Mouse (Mus musculus): Measurements from ENCODE around the gene Mctp1. TPM values are rescaled to one million over a fixed set of nuclear protein-coding genes. Genes with fewer than 3 reads are reported as not detected.
"Not testable (repeated sequence)": the region's sequence is repeated elsewhere in the genome, so short reads cannot be mapped to it uniquely, and the experiment has no call there.

Mctp1 gene
- polyA plus RNA-seq, 1 experiment from 2014 or later, result 0.63 TPM

DNA sequence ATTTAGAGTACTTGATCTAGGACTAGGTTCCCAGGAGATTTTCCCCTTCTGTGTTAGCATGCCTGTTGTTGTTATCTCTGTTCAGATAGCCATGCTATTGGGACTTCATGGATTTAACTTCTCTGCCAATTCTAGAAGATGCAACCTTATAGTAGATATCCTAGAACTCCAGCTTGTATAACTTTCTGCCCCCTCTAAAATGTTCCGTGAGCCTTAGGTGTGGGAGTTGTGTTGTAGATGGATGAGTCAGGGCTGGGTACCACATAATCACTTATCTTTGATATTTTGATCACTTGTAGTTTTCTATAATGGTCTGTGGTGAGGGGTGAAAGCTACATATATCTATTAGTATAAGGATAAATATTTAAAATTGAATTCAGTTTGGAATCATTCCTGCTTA is 54.4 kb downstream of the Mctp1 start:
- H3K4me3 ChIP-seq (ENCODE audit: low read length), result no peak overlapping the region
- WGBS, result 78% methylated on average over 1 of the region's 1 CpGs
- H3K9ac ChIP-seq (ENCODE audit: low read length), result no peak overlapping the region
- H3K4me2 ChIP-seq (ENCODE audit: low read depth, low read length), result no peak overlapping the region
- H3K27me3 ChIP-seq (ENCODE audit: control insufficient read depth, insufficient read depth, low read depth, low read length), result no peaks in the 10 kb centered on the region
- no peaks in the 10 kb centered on the region for H3K4me1 ChIP-seq (replicated peaks; ENCODE audit: control insufficient read depth, insufficient read depth, low read length)
- H3K9me3 ChIP-seq (ENCODE audit: control insufficient read depth, low read length), result no peaks in the 10 kb centered on the region
- no peak overlapping the region for H3K27ac ChIP-seq (ENCODE audit: low read length)
- H3K36me3 ChIP-seq (ENCODE audit: control insufficient read depth, insufficient read depth, low read length), result no peaks in the 10 kb centered on the region
- no peak for ATAC-seq (ENCODE audit: low read depth)

DNA sequence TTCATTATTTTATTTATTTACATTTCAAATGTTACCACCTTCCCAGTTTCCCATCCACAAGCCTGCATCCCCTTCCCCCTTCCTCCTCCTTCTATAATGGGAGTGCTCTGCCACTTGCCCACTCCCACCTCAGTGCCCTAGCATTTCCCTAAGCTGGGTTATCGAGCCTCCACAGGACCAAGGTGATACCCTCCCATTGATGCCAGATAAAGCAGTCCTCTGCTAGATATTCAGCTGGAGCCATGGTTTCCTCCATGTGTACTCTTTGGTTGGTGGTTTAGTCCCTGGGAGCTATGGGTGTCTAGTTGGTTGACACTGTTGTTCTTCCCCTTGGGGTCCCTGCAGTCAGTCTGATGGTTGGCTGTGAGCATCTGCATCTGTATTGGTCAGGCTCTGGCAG is 61.7 kb downstream of the Mctp1 start:
- Histone ChIP-seq H3K9ac (ENCODE audit: low read length) (no peak overlapping the region), H3K27me3 (ENCODE audit: control insufficient read depth, insufficient read depth, low read depth, low read length) (no peaks in the 10 kb centered on the region), H3K4me1 (replicated peaks; ENCODE audit: control insufficient read depth, insufficient read depth, low read length) (no peaks in the 10 kb centered on the region), H3K36me3 (ENCODE audit: control insufficient read depth, insufficient read depth, low read length) (no peaks in the 10 kb centered on the region), H3K4me3 (ENCODE audit: low read length) (no peak overlapping the region), H3K4me2 (ENCODE audit: low read depth, low read length) (no peak overlapping the region), H3K9me3 (ENCODE audit: control insufficient read depth, low read length) (no peaks in the 10 kb centered on the region), H3K27ac (ENCODE audit: low read length) (no peak overlapping the region)
- no peak for ATAC-seq (ENCODE audit: low read depth)
- WGBS, result 48% methylated on average over 1 of the region's 1 CpGs

DNA sequence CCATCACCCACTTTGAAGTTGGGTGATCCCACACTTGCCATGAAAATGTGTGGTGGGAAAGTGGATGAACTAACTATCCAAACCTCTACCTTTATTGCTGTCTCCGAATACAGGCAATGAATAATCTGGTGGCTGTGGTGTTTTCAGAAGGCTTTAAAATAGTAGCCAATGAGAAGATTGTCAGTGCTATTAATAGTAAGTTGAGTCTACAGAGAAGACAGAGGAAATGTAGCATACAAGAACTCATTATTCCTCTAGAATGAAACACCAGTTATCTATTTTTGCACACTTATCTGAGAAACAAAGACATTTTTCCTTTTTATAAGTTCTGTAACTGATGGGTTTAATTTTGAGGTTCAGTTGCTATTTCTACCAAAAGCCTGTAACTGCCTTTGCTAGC is 63.2 kb downstream of the Mctp1 start:
- Histone ChIP-seq H3K4me1 (replicated peaks; ENCODE audit: control insufficient read depth, insufficient read depth, low read length) (no peaks in the 10 kb centered on the region), H3K9me3 (ENCODE audit: control insufficient read depth, low read length) (no peaks in the 10 kb centered on the region)
- 70% methylated on average over 1 of the region's 1 CpGs for WGBS

DNA sequence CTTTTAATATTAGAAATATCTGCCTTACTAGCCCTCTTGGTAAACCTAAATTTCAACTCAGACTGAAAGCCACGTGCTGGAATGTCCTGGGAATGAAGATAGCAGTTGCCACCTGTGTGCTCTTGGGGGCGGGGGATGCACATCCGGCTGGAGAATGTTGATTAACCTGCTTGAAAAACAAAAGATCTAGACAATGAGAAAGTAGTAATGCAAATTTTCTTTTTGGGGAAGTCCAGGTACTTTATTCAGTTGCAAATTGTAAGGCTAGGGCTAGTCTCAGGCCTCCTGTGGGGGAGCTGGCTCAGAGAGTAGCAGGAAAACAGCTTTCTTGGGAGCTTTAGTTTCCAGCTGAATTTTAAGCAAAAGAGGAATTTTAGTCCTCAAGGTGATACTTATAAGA is 67.2 kb downstream of the Mctp1 start:
- H3K9me3 ChIP-seq (ENCODE audit: control insufficient read depth, low read length); H3K4me2 ChIP-seq (ENCODE audit: low read depth, low read length); ATAC-seq (ENCODE audit: low read depth); H3K4me1 ChIP-seq (replicated peaks; ENCODE audit: control insufficient read depth, insufficient read depth, low read length); H3K9ac ChIP-seq (ENCODE audit: low read length); H3K36me3 ChIP-seq (ENCODE audit: control insufficient read depth, insufficient read depth, low read length); H3K4me3 ChIP-seq (ENCODE audit: low read length); H3K27ac ChIP-seq (ENCODE audit: low read length); H3K27me3 ChIP-seq (ENCODE audit: control insufficient read depth, insufficient read depth, low read depth, low read length): not testable (repeated sequence)
- WGBS, result 61% methylated on average over 3 of the region's 3 CpGs

More for the DNA sequence above, 63.2 kb downstream of the Mctp1 start:
- no peak overlapping the region for H3K9ac ChIP-seq (ENCODE audit: low read length)
- no peak for ATAC-seq (ENCODE audit: low read depth)
- no peak overlapping the region for H3K27ac ChIP-seq (ENCODE audit: low read length)
- H3K4me2 ChIP-seq (ENCODE audit: low read depth, low read length), result no peak overlapping the region
- no peaks in the 10 kb centered on the region for H3K36me3 ChIP-seq (ENCODE audit: control insufficient read depth, insufficient read depth, low read length)
- H3K27me3 ChIP-seq (ENCODE audit: control insufficient read depth, insufficient read depth, low read depth, low read length), result no peaks in the 10 kb centered on the region
- H3K4me3 ChIP-seq (ENCODE audit: low read length), result no peak overlapping the region

DNA sequence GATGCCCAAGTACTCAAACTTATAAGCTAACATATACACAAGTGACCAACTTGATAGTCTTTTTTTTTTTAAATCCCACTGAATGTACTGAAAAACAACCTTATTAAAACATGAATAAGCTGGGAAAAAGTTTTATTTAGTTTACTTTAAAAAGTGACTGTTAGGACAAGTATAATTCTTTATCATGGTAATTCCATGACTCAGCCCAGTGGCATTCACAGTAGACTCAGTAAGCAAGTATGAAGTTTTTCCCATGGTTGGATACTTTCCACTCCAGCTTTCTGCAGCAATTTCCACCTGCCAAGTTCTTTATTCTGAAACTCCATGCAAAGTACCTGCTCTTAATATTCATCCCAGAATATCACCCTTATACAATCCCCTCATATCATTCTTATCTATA is 97.3 kb downstream of the Mctp1 start:
- Histone ChIP-seq H3K9me3 (ENCODE audit: control insufficient read depth, low read length) (no peaks in the 10 kb centered on the region), H3K4me2 (ENCODE audit: low read depth, low read length) (no peak overlapping the region), H3K4me1 (replicated peaks; ENCODE audit: control insufficient read depth, insufficient read depth, low read length) (no peaks in the 10 kb centered on the region), H3K27ac (ENCODE audit: low read length) (no peak overlapping the region), H3K9ac (ENCODE audit: low read length) (no peak overlapping the region), H3K27me3 (ENCODE audit: control insufficient read depth, insufficient read depth, low read depth, low read length) (no peaks in the 10 kb centered on the region), H3K4me3 (ENCODE audit: low read length) (no peak overlapping the region), H3K36me3 (ENCODE audit: control insufficient read depth, insufficient read depth, low read length) (no peaks in the 10 kb centered on the region)
- ATAC-seq (ENCODE audit: low read depth), result no peak

DNA sequence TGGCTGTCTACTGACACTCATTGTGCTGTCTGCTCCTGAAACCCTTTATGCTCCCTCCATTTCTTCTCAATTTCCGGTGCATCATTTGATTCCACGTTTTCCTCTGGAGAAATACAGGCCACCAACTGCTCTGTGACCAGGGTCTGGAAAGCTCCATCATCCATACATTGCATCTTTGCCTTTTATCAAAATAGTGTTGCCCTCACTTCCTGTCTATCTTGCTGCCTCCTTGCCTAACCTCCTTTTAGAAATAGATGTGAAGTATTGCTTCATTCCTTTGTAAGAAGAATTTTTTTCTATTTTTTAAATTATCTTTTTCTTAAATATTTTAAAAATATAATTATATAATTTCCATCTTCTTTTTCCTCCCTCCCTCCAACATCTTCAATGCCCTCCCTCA is 98.7 kb downstream of the Mctp1 start:
- H3K9ac ChIP-seq (ENCODE audit: low read length), result no peak overlapping the region
- H3K27me3 ChIP-seq (ENCODE audit: control insufficient read depth, insufficient read depth, low read depth, low read length), result no peaks in the 10 kb centered on the region
- no peak overlapping the region for H3K4me2 ChIP-seq (ENCODE audit: low read depth, low read length)
- H3K9me3 ChIP-seq (ENCODE audit: control insufficient read depth, low read length), result no peaks in the 10 kb centered on the region
- 71% methylated on average over 2 of the region's 2 CpGs for WGBS
- H3K4me1 ChIP-seq (replicated peaks; ENCODE audit: control insufficient read depth, insufficient read depth, low read length), result no peaks in the 10 kb centered on the region
- H3K27ac ChIP-seq (ENCODE audit: low read length), result no peak overlapping the region
- H3K4me3 ChIP-seq (ENCODE audit: low read length), result no peak overlapping the region
- no peak for ATAC-seq (ENCODE audit: low read depth)
- no peaks in the 10 kb centered on the region for H3K36me3 ChIP-seq (ENCODE audit: control insufficient read depth, insufficient read depth, low read length)

DNA sequence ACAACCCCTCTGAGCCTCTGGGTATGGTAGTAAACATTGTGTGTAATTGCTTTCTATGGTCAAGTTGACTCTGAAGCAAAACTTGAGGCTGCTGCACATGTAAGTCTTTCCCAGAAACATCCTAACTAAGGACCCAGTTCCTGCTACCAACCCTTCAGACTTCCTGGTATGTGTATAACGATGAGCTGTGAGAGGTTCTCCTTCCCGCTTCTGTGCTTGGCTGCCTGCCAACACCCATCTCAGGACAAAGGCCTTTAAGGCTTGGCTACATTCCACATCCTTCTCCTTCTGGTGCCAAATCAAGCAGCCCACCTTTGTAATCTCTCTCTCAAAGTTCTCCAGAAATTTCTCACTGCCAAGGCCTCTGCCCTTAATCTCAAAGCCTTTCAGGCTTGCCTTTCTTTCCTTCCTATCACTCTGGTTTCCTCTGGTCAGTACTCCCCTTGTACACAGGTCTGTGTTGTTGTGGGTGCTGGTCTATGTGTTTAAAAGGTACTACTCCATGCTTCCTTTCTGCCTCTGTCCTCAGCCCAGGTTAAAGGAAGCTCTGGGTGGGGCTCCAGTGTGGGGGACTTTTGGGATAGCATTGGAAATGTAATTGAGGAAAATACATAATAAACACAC is 99.9 kb downstream of the Mctp1 start:
- no peak overlapping the region for H3K4me3 ChIP-seq (ENCODE audit: low read length)
- no peak overlapping the region for H3K9ac ChIP-seq (ENCODE audit: low read length)
- peak; percentile 98 for ATAC-seq (ENCODE audit: low read depth)
- H3K36me3 ChIP-seq (ENCODE audit: control insufficient read depth, insufficient read depth, low read length), result no peaks in the 10 kb centered on the region
- H3K4me2 ChIP-seq (ENCODE audit: low read depth, low read length), result no peak overlapping the region
- H3K4me1 ChIP-seq (replicated peaks; ENCODE audit: control insufficient read depth, insufficient read depth, low read length), result no peaks in the 10 kb centered on the region
- H3K27me3 ChIP-seq (ENCODE audit: control insufficient read depth, insufficient read depth, low read depth, low read length), result no peaks in the 10 kb centered on the region
- 2% methylated on average over 2 of the region's 2 CpGs for WGBS
- H3K27ac ChIP-seq (ENCODE audit: low read length), result peak overlapping the region; percentile 50
- H3K9me3 ChIP-seq (ENCODE audit: control insufficient read depth, low read length), result no peaks in the 10 kb centered on the region

DNA sequence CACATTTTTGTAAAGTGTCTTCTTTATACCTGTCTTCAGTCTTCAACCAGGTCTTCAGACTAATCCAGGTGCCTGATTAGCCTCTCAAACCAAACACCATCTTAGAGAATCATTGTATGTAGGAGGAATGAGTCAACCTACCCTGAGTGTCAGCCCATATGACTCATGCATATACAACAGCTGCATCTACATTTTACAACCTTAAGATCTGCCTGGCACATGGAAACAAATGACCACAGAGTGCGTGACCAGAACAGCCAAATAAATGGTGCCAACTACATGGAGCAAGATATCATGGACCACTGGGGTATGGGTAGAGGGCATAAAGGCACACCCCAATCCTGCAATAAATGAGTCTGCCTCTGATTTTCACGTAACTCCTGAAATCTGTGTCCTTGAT is 131.6 kb downstream of the Mctp1 start:
- Histone ChIP-seq H3K4me1 (replicated peaks; ENCODE audit: control insufficient read depth, insufficient read depth, low read length) (no peaks in the 10 kb centered on the region), H3K27ac (ENCODE audit: low read length) (no peak overlapping the region), H3K9me3 (ENCODE audit: control insufficient read depth, low read length) (no peaks in the 10 kb centered on the region), H3K4me2 (ENCODE audit: low read depth, low read length) (no peak overlapping the region), H3K36me3 (ENCODE audit: control insufficient read depth, insufficient read depth, low read length) (no peaks in the 10 kb centered on the region), H3K4me3 (ENCODE audit: low read length) (no peak overlapping the region), H3K9ac (ENCODE audit: low read length) (no peak overlapping the region), H3K27me3 (ENCODE audit: control insufficient read depth, insufficient read depth, low read depth, low read length) (no peaks in the 10 kb centered on the region)
- 85% methylated on average over 2 of the region's 2 CpGs for WGBS
- ATAC-seq (ENCODE audit: low read depth), result no peak

DNA sequence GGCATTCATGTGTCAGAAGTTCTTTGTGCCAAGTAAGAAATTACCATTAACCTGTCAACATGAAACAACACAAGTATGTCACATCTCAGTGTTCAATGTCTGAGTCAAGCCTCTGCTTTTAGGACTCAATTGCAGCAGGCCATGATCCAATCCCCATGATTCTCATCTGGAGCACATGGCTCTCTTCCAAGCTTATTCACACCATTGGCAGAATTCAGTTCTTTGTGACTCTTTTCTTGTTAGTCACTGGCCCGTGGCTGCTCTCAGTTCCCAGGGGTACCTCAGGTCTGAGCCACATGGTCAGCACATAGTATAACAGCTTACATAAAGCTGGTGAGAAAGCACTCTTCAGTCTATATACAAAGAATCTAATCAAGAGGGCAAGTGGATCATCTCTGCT is 138.8 kb downstream of the Mctp1 start:
- Histone ChIP-seq H3K9me3 (ENCODE audit: control insufficient read depth, low read length) (no peaks in the 10 kb centered on the region), H3K27ac (ENCODE audit: low read length) (no peak overlapping the region), H3K4me2 (ENCODE audit: low read depth, low read length) (no peak overlapping the region), H3K27me3 (ENCODE audit: control insufficient read depth, insufficient read depth, low read depth, low read length) (no peaks in the 10 kb centered on the region), H3K9ac (ENCODE audit: low read length) (no peak overlapping the region), H3K4me1 (replicated peaks; ENCODE audit: control insufficient read depth, insufficient read depth, low read length) (no peaks in the 10 kb centered on the region), H3K4me3 (ENCODE audit: low read length) (no peak overlapping the region), H3K36me3 (ENCODE audit: control insufficient read depth, insufficient read depth, low read length) (no peaks in the 10 kb centered on the region)
- no peak for ATAC-seq (ENCODE audit: low read depth)
- WGBS, result 76% methylated on average over 1 of the region's 1 CpGs

DNA sequence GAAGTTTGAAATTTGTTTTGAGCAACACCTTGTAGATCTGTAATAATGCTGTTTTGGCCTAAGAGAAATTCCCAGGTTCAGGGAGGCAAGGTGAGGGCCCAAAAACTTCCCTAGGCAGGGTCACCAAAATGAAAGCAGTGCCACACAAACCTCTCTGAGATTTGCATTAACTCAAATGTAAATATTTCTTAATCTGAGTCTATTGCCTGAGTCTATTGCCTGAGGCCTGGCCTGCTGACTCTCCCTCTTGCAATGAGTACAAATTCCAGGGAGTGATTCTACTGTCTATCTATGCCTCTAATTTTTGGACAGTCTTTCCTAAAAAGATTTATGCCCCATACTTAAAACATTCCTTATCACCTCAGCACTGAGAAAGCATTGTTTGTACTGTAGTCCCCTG is 143.0 kb downstream of the Mctp1 start:
- Histone ChIP-seq H3K9me3 (ENCODE audit: control insufficient read depth, low read length) (no peaks in the 10 kb centered on the region), H3K4me1 (replicated peaks; ENCODE audit: control insufficient read depth, insufficient read depth, low read length) (no peaks in the 10 kb centered on the region), H3K36me3 (ENCODE audit: control insufficient read depth, insufficient read depth, low read length) (no peaks in the 10 kb centered on the region), H3K9ac (ENCODE audit: low read length) (no peak overlapping the region), H3K27me3 (ENCODE audit: control insufficient read depth, insufficient read depth, low read depth, low read length) (no peaks in the 10 kb centered on the region), H3K4me3 (ENCODE audit: low read length) (no peak overlapping the region), H3K27ac (ENCODE audit: low read length) (no peak overlapping the region), H3K4me2 (ENCODE audit: low read depth, low read length) (no peak overlapping the region)
- no peak for ATAC-seq (ENCODE audit: low read depth)
